Mouse (Mus musculus) embryonic facial prominence, embryonic 14.5 days (tissue): ENCODE data around the gene Sytl4. TPM values are rescaled to one million over a fixed set of nuclear protein-coding genes. Genes with fewer than 3 reads are reported as not detected.
A peak's percentile ranks its signal among the peaks of the same experiment; 100 is the strongest.

Experiments
- ATAC-seq: fragments of 200-750 bp; cut with Nextera tagmentation; 2 replicates; pipeline ENCODE4 v1.8.0; 2017; ENCODE audit warnings: low read depth, moderate number of reproducible peaks, moderate TSS enrichment
- DNase-seq: peaks from one replicate; pipeline ENCODE4 v3.0.0-alpha.2; 2015; ENCODE audit warnings: low spot score
- H3K27ac ChIP-seq: fragments of 300-500 bp; sonication (generic); replicated peaks from 2 replicates; pipeline ENCODE4 v1.5.1; 2014; ENCODE audit warnings: low read depth, mild to moderate bottlenecking, low read length, moderate library complexity
- H3K27me3 ChIP-seq: fragments of 300-500 bp; sonication (generic); replicated peaks from 2 replicates; pipeline ENCODE4 v1.6.1; 2014; ENCODE audit warnings: low read length; ENCODE audit not compliant: control insufficient read depth, insufficient read depth
- H3K36me3 ChIP-seq: fragments of 300-500 bp; sonication (generic); 2 replicates; pipeline ENCODE4 v1.6.1; 2014; ENCODE audit warnings: low read length, mixed read lengths; ENCODE audit not compliant: control insufficient read depth, insufficient read depth
- H3K4me1 ChIP-seq: fragments of 300-500 bp; sonication (generic); 2 replicates; pipeline ENCODE4 v1.6.1; 2014; ENCODE audit warnings: antibody characterized with exemption, low read length; ENCODE audit not compliant: control insufficient read depth, insufficient read depth
- H3K4me2 ChIP-seq: fragments of 300-500 bp; sonication (generic); 2 replicates; pipeline ENCODE4 v1.6.1; 2014; ENCODE audit warnings: low read depth, mild to moderate bottlenecking, low read length, moderate library complexity, mixed read lengths
- H3K4me3 ChIP-seq: fragments of 300-500 bp; sonication (generic); 2 replicates; pipeline ENCODE4 v1.5.1; 2014; ENCODE audit warnings: low read depth, mild to moderate bottlenecking, low read length
- H3K9ac ChIP-seq: fragments of 300-500 bp; sonication (generic); 2 replicates; pipeline ENCODE4 v1.6.1; 2014; ENCODE audit warnings: low read depth, mild to moderate bottlenecking, low read length, moderate library complexity, mixed read lengths
- H3K9me3 ChIP-seq: fragments of 300-500 bp; sonication (generic); 2 replicates; pipeline ENCODE4 v1.6.1; 2016; ENCODE audit warnings: low read length; ENCODE audit not compliant: control insufficient read depth
- WGBS: fragments of 180-500 bp; shearing (Covaris S2); extraction: QIAGEN DNeasy Blood & Tissue Kit; methylation state at CpG from one replicate; pipeline ENCODE4 v1.1.7; 2014; 5-methylcytosine and 5-hydroxymethylcytosine counted together
- polyA plus RNA-seq: library from polyadenylated mRNA; unstranded; fragments of >200 nt; fragmentation: Nextera tagmentation; extraction: Ambion mirVana; gene quantifications from 2 replicates; pipeline ENCODE4 v1.2.1, GENCODE M21; 2014

The Sytl4 gene
- polyA plus RNA-seq = 5.0 and 6.1 TPM in 2 replicates

DNA sequence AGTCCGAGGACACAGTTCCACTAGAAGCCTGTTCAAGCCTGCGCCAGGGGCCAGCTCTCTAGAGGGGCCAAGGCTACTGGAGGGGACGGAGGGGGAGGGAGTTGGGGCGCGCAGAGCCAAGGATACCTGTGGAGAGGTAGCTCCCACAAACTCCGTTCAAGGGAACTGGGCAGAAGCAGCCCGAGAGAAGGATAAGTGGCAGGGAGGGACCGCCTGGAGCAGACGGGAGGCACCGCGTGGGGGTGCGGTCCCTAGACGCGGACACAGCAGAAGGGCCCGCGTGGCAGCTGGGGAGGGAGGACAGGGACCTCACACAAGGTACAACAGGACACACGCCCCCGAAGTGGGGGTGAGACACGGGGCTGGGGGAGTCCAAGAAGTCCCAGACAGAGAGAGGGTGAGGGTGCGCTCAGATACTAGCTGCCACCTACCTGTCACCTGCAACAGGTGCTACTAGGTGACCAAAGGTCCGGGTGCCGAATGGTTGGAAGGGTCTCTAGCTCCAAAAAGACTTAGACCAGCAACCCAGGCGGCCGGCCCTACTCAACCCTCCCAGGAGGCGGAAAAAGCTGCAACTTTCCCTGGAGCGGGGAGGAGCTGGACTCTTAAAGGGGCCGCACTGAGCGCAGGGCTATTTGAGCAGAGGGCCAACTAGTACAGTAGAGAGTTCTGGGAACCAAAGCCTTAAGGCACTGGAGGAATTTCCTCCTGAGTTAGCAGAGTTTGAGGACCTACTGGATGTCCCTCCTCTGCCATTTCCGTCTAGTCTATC, at the start of gene Sytl4:
TSS of gene Sytl4 (minus strand) at position 582 of the 772 bp plus-strand sequence.
- H3K36me3 ChIP-seq = no peaks in the 10 kb centered on the region
- peaks cover 17% of the 10 kb centered on the region for H3K27me3 ChIP-seq
- no peaks in the 10 kb centered on the region for H3K9me3 ChIP-seq
- no peak within 1 kb of the TSS for H3K27ac ChIP-seq
- H3K4me1 ChIP-seq = no peaks in the 10 kb centered on the region
- H3K4me3 ChIP-seq = peak within 1 kb of the TSS; percentile 48
- 14% methylated on average over 28 of the region's 29 CpGs for WGBS
- DNase-seq (peak; percentile 37), ATAC-seq (peak; percentile 85)
- peak within 1 kb of the TSS; percentile 69 for H3K4me2 ChIP-seq
- H3K9ac ChIP-seq = peak within 1 kb of the TSS; percentile 56

GRCm38 (mm10) chrX:134020664-134021063, 39.1 kb upstream of the Sytl4 start:
- no peak overlapping the region for H3K9ac ChIP-seq
- H3K4me1 ChIP-seq = no peaks in the 10 kb centered on the region
- ATAC-seq (no peak), DNase-seq (no peak)
- WGBS = 53% methylated on average over 5 of the region's 5 CpGs
- H3K4me2 ChIP-seq = no peak overlapping the region
- no peak overlapping the region for H3K27ac ChIP-seq
- no peaks in the 10 kb centered on the region for H3K9me3 ChIP-seq
- H3K36me3 ChIP-seq = no peaks in the 10 kb centered on the region
- H3K27me3 ChIP-seq = no peaks in the 10 kb centered on the region
- no peak overlapping the region for H3K4me3 ChIP-seq

- no peak overlapping the region for H3K4me3 ChIP-seq
- DNase-seq (peak; percentile 59), ATAC-seq (0 out of 2 replicates have a peak, but pooled peaks have one; percentile 53)
- H3K9ac ChIP-seq = no peak overlapping the region
- no peaks in the 10 kb centered on the region for H3K27me3 ChIP-seq
- H3K4me1 ChIP-seq = no peaks in the 10 kb centered on the region
- no peaks in the 10 kb centered on the region for H3K9me3 ChIP-seq
- H3K27ac ChIP-seq = no peak overlapping the region
- no peaks in the 10 kb centered on the region for H3K36me3 ChIP-seq
- WGBS = 14% methylated on average over 9 of the region's 9 CpGs
- no peak overlapping the region for H3K4me2 ChIP-seq
Measured at GRCm38 (mm10) chrX:134019005-134019404, 37.4 kb upstream of the Sytl4 start.

DNA sequence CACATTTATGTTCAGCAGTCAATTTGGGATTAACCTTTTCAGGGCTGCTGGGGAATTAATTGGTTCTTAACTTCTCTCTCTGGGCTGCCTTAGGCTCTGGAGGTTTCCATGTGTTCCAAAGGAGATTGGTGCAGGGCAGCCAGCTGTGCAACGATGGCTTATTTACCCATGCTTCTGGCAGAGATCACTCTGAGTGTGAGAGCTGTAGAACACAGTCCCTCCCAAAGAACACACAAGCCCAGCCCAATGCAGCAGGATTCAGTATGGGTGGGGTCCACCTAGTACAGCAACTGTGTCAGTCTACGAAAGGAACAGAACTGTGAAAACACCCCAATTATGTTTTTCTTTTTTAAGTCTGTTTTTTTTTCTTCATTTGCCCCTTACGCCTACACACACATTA, 14.3 kb upstream of the Sytl4 start:
- Histone ChIP-seq H3K36me3 (no peaks in the 10 kb centered on the region), H3K4me2 (no peak overlapping the region)
- WGBS = 67% methylated on average over 3 of the region's 3 CpGs

GRCm38 (mm10) chrX:133964615-133965014, 17.0 kb downstream of the Sytl4 start:
- ATAC-seq (no peak), DNase-seq (no peak)
- Histone ChIP-seq H3K4me3 (no peak overlapping the region), H3K4me2 (no peak overlapping the region), H3K4me1 (no peaks in the 10 kb centered on the region), H3K9ac (no peak overlapping the region), H3K27me3 (0 out of 2 replicates have a peak, but pooled peaks cover 3% of the 10 kb centered on the region), H3K9me3 (no peaks in the 10 kb centered on the region), H3K27ac (no peak overlapping the region), H3K36me3 (no peaks in the 10 kb centered on the region)
- 62% methylated on average over 2 of the region's 2 CpGs for WGBS

More for the DNA sequence above, 14.3 kb upstream of the Sytl4 start:
- H3K9me3 ChIP-seq = no peaks in the 10 kb centered on the region
- H3K27me3 ChIP-seq = 0 out of 2 replicates have a peak, but pooled peaks cover 3% of the 10 kb centered on the region
- no peaks in the 10 kb centered on the region for H3K4me1 ChIP-seq
- ATAC-seq = no peak
- no peak overlapping the region for H3K9ac ChIP-seq
- no peak overlapping the region for H3K27ac ChIP-seq
- DNase-seq = no peak
- no peak overlapping the region for H3K4me3 ChIP-seq

DNA sequence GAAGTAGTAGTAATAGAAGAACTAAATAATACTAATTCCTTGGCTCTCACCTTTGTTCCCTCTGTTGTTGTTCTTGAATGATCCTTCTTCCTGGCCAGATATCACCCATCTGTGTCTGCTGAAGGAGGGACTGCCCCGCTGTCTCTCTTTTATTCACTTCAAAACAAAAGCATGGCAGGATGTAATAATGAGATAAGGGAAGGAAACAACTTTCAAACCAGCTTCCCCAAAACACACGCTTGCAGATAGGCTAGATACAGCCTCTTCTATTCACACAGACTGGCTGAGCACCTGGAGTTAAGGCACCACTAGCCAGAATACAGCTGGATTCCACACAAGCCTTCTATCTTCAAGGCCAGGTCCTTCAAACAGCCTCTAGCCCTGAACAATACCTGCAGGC, 21.0 kb downstream of the Sytl4 start:
- Histone ChIP-seq H3K4me1 (no peaks in the 10 kb centered on the region), H3K27ac (no peak overlapping the region), H3K4me2 (no peak overlapping the region), H3K36me3 (no peaks in the 10 kb centered on the region), H3K4me3 (no peak overlapping the region), H3K9me3 (no peaks in the 10 kb centered on the region), H3K9ac (no peak overlapping the region), H3K27me3 (0 out of 2 replicates have a peak, but pooled peaks cover 3% of the 10 kb centered on the region)
- no peak for DNase-seq
- WGBS = 60% methylated on average over 2 of the region's 2 CpGs
- no peak for ATAC-seq

DNA sequence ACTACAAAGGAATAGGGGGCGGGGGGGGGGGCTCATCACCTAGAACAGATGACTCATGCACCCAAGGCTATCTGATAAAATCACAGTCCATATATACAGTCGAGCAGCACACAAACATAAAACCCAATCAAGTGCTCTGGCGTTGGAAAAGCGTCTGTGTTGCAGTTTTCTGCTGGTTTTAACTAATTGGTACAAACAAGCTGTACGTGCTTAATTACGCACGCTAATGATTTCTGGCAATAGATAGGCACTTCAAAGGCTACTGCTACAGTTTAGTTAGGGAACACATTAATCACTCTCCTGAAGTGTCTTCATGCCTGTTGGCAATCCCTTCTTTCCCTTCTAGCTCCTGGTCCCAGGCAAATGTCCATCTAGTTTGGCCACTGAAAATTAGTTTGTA, 27.0 kb downstream of the Sytl4 start:
- no peak overlapping the region for H3K4me3 ChIP-seq
- H3K4me1 ChIP-seq = no peaks in the 10 kb centered on the region
- H3K4me2 ChIP-seq = no peak overlapping the region
- no peaks in the 10 kb centered on the region for H3K9me3 ChIP-seq
- H3K27ac ChIP-seq = no peak overlapping the region
- no peak overlapping the region for H3K9ac ChIP-seq
- DNase-seq (no peak), ATAC-seq (no peak)
- no peaks in the 10 kb centered on the region for H3K36me3 ChIP-seq
- H3K27me3 ChIP-seq = peaks cover 3% of the 10 kb centered on the region; the same call in 1 of the 2 replicates
- WGBS = 79% methylated on average over 7 of the region's 7 CpGs

- H3K4me1 ChIP-seq = no peaks in the 10 kb centered on the region
- peaks cover 7% of the 10 kb centered on the region; the same call in 1 of the 2 replicates for H3K27me3 ChIP-seq
- ATAC-seq = peak; percentile 50; the same call in 1 of the 2 replicates
- peak; percentile 66 for DNase-seq
- no peak overlapping the region for H3K9ac ChIP-seq
- WGBS = 27% methylated on average over 3 of the region's 3 CpGs
- H3K9me3 ChIP-seq = no peaks in the 10 kb centered on the region
- no peak overlapping the region for H3K4me2 ChIP-seq
- H3K4me3 ChIP-seq = no peak overlapping the region
- H3K36me3 ChIP-seq = no peaks in the 10 kb centered on the region
- H3K27ac ChIP-seq = no peak overlapping the region
Measured at GRCm38 (mm10) chrX:133947427-133947826, 34.2 kb downstream of the Sytl4 start.

DNA sequence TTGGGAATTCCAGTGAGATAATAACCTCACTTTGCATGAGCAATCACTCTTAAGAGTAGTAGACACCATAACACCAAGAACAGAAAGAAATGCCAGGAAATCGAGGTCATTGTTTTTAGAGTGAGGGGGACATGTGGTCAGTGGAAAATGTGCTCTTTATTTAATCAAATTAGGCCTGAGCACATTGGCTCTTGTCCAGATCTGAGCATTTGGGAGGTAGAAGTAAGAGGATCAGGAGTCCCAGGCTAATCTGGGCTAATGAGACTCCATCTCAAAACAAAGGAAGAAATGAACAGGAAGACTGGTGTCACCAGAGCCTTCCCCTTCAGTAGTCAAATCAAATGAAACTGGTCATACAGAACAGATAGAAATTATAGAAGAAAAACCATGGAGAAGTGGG, 42.1 kb downstream of the Sytl4 start:
- WGBS = 50% methylated on average over 1 of the region's 1 CpGs

More for the DNA sequence above, 42.1 kb downstream of the Sytl4 start:
- Histone ChIP-seq H3K36me3 (no peaks in the 10 kb centered on the region), H3K9ac (no peak overlapping the region), H3K4me2 (no peak overlapping the region), H3K9me3 (no peaks in the 10 kb centered on the region), H3K27ac (no peak overlapping the region), H3K4me3 (no peak overlapping the region), H3K4me1 (no peaks in the 10 kb centered on the region), H3K27me3 (peaks cover 9% of the 10 kb centered on the region)
- ATAC-seq (no peak), DNase-seq (no peak)
